Mouse (Mus musculus) spleen, embryonic (tissue): Measurements from ENCODE around the gene Ptma.

Source experiments
- CTCF ChIA-PET: fragments of 350-600 bp; sonication (Branson Sonifier 250); formaldehyde crosslinking; loops from one replicate; lab custom pipeline; 2022; lab: Charles Lee

The Ptma gene

DNA sequence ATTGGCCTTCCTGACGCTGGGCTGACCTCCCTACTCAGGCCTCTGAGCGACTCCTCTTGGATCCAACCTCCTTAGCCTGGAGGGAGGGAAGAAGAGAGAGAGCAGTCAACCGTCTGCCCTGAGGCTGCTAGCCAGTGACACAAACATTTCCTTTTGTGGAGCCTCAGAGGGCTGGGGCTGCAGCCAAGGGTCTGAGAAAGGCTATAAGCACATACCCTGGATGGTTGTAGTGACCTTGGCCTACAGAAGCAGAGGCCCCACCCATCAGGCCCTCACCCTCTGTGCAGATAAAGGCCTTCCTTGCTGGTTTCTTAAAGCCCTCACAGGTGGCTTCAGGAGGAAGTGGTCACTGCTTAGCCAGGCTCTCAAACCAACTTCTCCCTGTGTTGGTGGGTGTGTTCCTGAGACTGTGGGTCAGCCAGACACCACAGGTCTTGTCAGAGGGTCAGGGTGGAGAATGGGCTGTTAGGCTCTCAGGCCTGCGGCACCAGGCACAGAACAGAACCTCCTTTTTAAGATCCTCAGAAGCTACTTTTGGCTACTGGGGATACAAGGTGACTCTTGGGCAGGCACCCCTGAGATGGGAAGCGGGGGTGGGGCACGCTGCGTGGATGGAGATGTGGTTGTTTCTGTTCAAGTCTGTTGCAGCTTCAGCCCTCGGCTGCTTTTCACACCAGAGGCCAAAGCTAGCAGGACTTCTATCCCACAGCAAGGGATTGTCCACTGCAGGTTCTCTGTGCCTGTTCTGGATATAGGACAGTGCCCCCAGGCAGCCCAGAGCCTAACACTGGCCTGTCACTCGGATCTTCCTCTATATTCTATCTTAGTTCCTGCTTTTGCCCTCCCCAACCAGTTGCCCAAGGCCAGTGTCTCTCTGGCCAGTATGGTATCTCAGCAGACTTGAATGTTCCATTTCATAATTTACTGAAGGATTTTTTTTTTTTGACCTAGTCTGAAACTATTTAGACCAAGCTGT lies 34.1 kb upstream of the Ptma start:
- CTCF ChIA-PET: interaction anchor here (0.6 to 1.1 kb wide), 4 partner anchors 19 to 38 kb away, joined by 3 to 6 read pairs (median 4); no protein-coding TSS in a partner anchor

- CTCF ChIA-PET: interaction anchor here (0.5 to 1.1 kb wide), 2 partner anchors 9 to 37 kb away, joined by 3 read pairs; no protein-coding TSS in a partner anchor
These were observed 32.7 kb upstream of the Ptma start for GRCm38 (mm10) chr1:86493783-86494182.

GRCm38 (mm10) chr1:86496340-86496739 lies 30.2 kb upstream of the Ptma start:
- CTCF ChIA-PET: no interaction called here

- CTCF ChIA-PET: interaction anchor here (0.6 kb wide), 1 partner anchor 43 kb away, joined by 6 read pairs; no protein-coding TSS in a partner anchor
These were observed 29.2 kb upstream of the Ptma start for GRCm38 (mm10) chr1:86497361-86497760.

- CTCF ChIA-PET: interaction anchor here (0.6 to 2.0 kb wide), 4 partner anchors 14 to 137 kb away, joined by 3 to 5 read pairs (median 4); no protein-coding TSS in a partner anchor
These were observed 28.5 kb upstream of the Ptma start for GRCm38 (mm10) chr1:86497986-86498385.

DNA sequence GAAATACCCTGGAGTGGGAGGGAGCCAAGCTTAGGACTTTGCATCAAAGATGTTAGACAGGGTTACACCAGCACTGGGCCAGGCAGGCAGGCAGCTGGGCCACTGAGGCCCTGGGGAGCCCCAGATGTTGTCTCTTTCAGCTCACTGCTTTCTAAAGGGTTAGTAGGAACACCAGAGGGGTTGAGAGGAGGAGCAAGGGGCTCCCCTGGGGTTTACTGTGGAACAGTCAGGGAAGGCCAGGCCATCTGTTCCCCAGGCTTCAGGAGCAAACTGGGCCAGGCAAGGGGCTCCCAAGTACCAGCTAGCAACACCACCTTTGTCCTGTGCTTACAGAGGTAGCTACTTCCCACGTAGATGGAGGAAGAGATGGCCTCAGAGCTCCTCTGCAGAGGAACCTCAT lies 27.9 kb upstream of the Ptma start:
- CTCF ChIA-PET: interaction anchor here (0.6 to 2.3 kb wide), 8 partner anchors 13 to 136 kb away, joined by 3 to 9 read pairs (median 4); no protein-coding TSS in a partner anchor

DNA sequence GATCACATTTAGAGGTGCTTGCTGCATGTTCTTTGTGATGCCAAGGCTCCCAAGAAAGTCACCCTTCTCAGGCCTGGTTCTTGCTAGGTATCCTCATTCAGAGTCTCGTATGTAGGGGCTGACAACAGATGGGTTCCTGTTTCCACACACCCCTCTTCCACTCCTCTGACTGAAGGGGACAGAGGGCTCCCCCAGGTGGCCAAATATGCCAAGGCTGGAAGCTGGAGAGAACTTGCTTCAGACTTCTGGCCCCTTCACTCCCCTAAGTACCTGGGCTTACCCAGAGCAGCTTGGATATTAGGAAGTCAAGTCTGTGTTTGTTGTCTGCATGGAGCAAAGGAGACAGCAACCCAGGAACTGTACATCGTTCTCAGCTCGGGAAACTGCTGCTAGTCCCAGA lies 26.6 kb upstream of the Ptma start:
- CTCF ChIA-PET: interaction anchor here (0.6 to 2.3 kb wide), 6 partner anchors 32 to 97 kb away, joined by 3 to 9 read pairs (median 4); no protein-coding TSS in a partner anchor

GRCm38 (mm10) chr1:86500681-86501080 lies 25.8 kb upstream of the Ptma start:
- CTCF ChIA-PET: interaction anchor here (0.6 to 2.3 kb wide), 11 partner anchors 9 to 98 kb away, joined by 3 to 11 read pairs (median 4); no protein-coding TSS in a partner anchor

DNA sequence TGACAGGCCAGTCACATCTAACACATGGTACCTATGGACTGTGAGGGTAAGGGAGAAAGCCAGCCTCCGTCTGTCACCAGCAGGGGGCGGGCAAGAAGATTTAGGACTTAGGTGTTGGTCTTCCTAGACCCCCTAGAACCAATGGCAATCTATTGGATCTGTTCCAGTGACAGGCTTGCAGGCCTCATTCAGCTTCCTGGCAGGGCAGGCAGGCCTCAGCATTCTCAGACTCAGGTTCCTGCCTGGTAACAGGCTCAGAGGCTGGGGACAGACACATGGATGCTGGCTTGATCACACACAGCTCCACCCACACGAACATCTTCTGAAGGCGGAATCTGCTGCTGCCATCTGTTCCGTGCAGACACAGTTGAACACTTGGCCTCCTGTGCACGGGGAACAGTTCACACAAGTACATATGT lies 25.4 kb upstream of the Ptma start:
- CTCF ChIA-PET: interaction anchor here (0.6 to 1.3 kb wide), 6 partner anchors 9 to 89 kb away, joined by 3 to 6 read pairs (median 4); no protein-coding TSS in a partner anchor

- CTCF ChIA-PET: interaction anchor here (0.6 to 3.0 kb wide), 7 partner anchors 13 to 89 kb away, joined by 3 to 11 read pairs (median 4); no protein-coding TSS in a partner anchor
These were observed 25.0 kb upstream of the Ptma start for GRCm38 (mm10) chr1:86501559-86501958.

DNA sequence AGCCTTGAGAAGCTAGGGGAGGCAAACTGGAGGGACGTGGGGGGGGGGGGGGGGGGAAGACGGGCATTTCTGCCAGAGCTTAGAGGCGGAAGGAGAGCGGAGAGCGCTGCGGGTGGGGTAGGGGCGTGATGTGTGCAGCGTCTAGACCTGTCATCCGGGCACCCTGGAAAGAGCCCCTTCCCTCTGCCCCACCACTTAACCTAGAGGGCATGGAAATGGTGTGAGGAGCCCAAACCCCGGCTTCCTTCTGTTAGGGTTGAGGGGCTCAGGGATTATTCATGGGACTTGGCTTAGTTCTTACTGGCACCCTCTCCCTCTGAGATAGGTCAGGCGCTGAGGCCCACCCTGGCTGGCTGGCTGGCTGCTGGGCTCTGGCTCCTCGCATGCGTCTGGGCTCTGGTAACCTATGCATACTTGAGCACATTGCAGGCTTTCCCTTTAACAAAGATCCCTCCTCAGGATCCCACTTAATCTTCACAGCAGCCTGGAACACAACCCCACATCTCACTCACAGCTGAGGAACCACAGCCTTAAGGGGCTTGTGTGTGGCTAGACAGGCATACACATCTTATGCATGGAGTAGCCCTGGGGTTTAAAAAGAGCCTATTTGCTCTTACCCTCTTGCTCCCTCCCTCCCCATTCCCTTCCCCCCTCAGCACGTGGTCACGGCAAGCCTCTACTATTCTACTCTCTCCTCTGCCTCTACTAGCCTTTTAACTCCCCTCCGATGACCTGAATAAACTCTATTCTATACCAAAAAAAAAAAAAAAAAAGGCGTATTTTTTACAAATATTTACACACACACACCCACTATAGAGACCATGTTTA lies 24.1 kb upstream of the Ptma start:
- CTCF ChIA-PET: interaction anchor here (0.6 to 3.0 kb wide), 5 partner anchors 8 to 1153 kb away, joined by 3 to 11 read pairs (median 4); no protein-coding TSS in a partner anchor

DNA sequence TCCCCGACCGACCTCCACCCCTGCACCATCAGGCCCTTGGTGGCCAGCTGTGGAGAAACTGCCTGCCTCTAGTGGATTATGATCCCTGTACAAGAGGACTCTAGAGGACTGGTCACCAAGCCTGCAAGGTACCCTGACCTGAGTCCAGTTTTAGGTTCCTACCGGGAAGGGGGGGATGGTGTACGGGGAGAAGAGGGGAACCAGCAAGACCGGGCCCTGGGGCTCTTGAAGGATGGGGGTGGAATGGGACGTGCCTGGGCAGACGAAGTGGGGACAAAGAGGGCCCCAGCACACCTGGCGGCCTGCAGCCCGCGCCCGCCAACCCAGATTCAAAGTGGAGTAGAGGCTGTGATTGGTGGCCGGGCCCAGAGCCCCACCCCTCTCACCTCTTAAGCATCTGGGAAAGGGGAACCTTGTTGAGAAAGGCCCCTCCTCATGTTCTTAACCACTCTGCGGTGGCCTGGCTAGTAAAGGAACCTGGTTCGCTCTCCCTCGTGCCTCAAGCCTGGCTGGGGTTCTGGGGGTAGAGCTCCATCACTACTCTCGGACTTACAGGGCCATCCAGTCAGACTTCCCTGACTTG lies 23.3 kb upstream of the Ptma start:
- CTCF ChIA-PET: interaction anchor here (0.5 to 3.0 kb wide), 8 partner anchors 12 to 1153 kb away, joined by 3 to 11 read pairs (median 4); partner anchors contain the start of gene Ptma

DNA sequence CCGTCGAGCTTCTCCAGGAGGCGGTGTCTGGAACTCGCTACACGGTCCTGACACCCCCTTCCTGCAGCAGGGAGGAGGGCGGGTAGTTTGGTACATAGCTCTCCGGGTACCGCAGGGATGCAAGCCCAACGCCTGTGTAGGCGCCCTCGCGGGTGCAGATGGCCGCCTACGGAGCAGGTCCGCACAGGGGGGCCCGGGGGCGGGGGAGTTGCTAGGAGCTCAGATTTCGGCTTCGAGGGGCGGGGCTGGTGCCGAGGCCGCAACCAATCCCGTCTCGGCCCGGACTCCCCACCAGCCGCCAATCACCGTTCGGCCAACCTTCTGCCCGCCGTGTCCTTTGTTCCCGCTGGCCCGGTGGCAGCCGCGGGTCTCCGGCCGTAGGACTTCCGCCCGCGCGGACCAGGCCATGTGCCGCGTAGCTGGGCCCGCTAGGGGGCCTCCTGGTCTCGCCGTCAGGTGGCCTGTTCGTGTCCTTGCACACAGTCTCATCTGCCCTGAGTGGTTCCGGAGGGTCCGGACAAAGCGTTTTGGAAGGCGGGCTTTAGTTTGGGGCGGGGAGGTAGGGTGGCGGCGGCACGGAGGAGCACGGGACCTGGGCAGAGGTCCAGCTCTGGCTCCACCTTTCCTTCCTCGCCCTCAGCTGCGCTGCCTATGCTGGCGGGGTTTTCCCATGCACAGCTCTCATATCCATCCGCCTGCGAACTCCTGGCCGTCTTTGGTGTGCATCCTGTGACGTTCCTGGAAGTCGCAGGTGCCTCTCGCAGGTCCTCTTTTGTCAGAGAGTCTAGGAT lies 22.4 kb upstream of the Ptma start:
- CTCF ChIA-PET: interaction anchor here (0.5 to 3.0 kb wide), 8 partner anchors 11 to 142 kb away, joined by 3 to 11 read pairs (median 4); partner anchors contain the start of gene Ptma

- CTCF ChIA-PET: interaction anchor here (0.5 to 1.6 kb wide), 5 partner anchors 11 to 143 kb away, joined by 3 to 15 read pairs (median 8); partner anchors contain the start of gene Ptma
These were observed 21.7 kb upstream of the Ptma start for GRCm38 (mm10) chr1:86504697-86505421.

GRCm38 (mm10) chr1:86505461-86505860 lies 21.1 kb upstream of the Ptma start:
- CTCF ChIA-PET: interaction anchor here (1.3 kb wide), 2 partner anchors 21 to 23 kb away, joined by 8 to 15 read pairs; partner anchors contain the start of gene Ptma

GRCm38 (mm10) chr1:86506420-86506819 lies 20.1 kb upstream of the Ptma start:
- CTCF ChIA-PET: interaction anchor here (0.6 kb wide), 1 partner anchor 514 kb away, joined by 6 read pairs; no protein-coding TSS in a partner anchor

DNA sequence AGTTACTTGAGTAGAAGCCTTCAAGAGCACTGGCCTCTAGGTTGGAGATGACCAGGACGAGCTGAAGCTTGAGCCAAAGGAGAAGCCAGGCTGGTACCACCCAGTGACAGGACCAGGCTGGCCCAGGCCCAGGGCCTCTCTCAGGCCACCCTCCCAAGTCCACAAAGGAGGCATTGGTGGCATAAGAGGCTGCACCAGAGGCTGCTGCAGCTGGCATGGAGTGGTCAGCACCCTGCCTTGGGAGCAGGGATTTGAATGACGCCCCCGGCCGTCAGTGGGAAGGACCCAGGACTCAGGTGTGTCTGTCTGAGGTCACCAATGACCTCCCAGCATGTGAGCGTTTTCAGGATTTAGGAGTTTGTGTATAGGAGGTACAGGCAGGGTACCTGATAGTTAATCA lies 18.7 kb upstream of the Ptma start:
- CTCF ChIA-PET: interaction anchor here (0.6 kb wide), 2 partner anchors 33 to 71 kb away, joined by 4 to 12 read pairs; no protein-coding TSS in a partner anchor

DNA sequence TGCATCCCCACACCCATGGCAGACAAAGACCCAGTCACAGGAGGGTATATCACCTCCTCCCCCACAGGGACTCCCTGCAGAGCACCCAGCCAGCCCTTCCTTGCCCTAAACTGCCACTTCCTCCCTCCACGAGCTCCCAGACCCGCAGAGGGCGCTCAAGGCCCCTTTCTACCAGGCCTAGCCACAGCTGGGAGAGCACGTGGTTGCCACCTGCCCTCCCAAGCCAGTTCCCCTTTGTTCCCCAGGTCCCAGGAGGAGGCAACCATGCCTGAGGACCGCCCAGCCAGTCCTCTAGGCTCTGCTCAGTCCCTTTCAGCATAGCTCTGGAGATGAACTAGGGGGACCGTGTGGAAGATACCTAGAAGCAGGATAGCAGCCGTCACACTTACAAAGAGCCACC lies 17.1 kb upstream of the Ptma start:
- CTCF ChIA-PET: interaction anchor here (0.6 to 1.2 kb wide), 5 partner anchors 9 to 531 kb away, joined by 3 to 4 read pairs (median 4); no protein-coding TSS in a partner anchor
